Mouse (Mus musculus): Measurements from ENCODE around the gene Olfr1173. TPM values are rescaled to one million over a fixed set of nuclear protein-coding genes. Genes with fewer than 3 reads are reported as not detected.

Gene Olfr1173
- polyA plus RNA-seq (2015; fragmentation: Nextera tagmentation; extraction: Ambion mirVana) = not detected in 2 replicates

- Histone ChIP-seq H3K4me3 (no peak within 1 kb of the TSS), H3K27ac (no peak within 1 kb of the TSS), H3K4me1 (no peaks in the 10 kb centered on the region), H3K4me2 (replicated peaks) (no peak within 1 kb of the TSS), H3K9ac (no peak within 1 kb of the TSS), H3K9me3 (no peaks in the 10 kb centered on the region; the same call in 1 of the 2 replicates), H3K36me3 (no peaks in the 10 kb centered on the region), H3K27me3 (no peaks in the 10 kb centered on the region)
- ATAC-seq (ENCODE audit: low FRiP score, low read depth) = no peak
These were observed at the start of gene Olfr1173 for GRCm38 (mm10) chr2:88279775-88280174. TSS of gene Olfr1173 (minus strand) at chr2:88279875.

- WGBS = 86% methylated on average over 2 of the region's 2 CpGs
- ATAC-seq (ENCODE audit: low FRiP score, low read depth) = no peak
- H3K36me3 ChIP-seq = no peaks in the 10 kb centered on the region
- H3K4me3 ChIP-seq = no peak within 1 kb of the TSS
- no peak within 1 kb of the TSS for H3K4me2 ChIP-seq (replicated peaks)
- H3K4me1 ChIP-seq = no peaks in the 10 kb centered on the region
- H3K9ac ChIP-seq = no peak within 1 kb of the TSS
- H3K27me3 ChIP-seq = no peaks in the 10 kb centered on the region
- H3K9me3 ChIP-seq = no peaks in the 10 kb centered on the region
- no peak within 1 kb of the TSS for H3K27ac ChIP-seq
These were observed 47.4 kb upstream of the Olfr1173 start, which contains the start of gene Olfr1175-ps for GRCm38 (mm10) chr2:88327115-88327514. TSS of gene Olfr1175-ps (minus strand) at chr2:88327215.

GRCm38 (mm10) chr2:88315035-88315434 is 35.4 kb upstream of the Olfr1173 start, which contains the start of gene Olfr1174-ps:
TSS of gene Olfr1174-ps (minus strand) at chr2:88315135.
- no peaks in the 10 kb centered on the region for H3K36me3 ChIP-seq
- no peak for ATAC-seq (ENCODE audit: low FRiP score, low read depth)
- no peak within 1 kb of the TSS for H3K4me3 ChIP-seq
- no peaks in the 10 kb centered on the region for H3K9me3 ChIP-seq
- no peaks in the 10 kb centered on the region for H3K27me3 ChIP-seq
- H3K9ac ChIP-seq = no peak within 1 kb of the TSS
- 89% methylated on average over 4 of the region's 4 CpGs for WGBS
- H3K27ac ChIP-seq = no peak within 1 kb of the TSS
- no peak within 1 kb of the TSS for H3K4me2 ChIP-seq (replicated peaks)
- no peaks in the 10 kb centered on the region for H3K4me1 ChIP-seq

DNA sequence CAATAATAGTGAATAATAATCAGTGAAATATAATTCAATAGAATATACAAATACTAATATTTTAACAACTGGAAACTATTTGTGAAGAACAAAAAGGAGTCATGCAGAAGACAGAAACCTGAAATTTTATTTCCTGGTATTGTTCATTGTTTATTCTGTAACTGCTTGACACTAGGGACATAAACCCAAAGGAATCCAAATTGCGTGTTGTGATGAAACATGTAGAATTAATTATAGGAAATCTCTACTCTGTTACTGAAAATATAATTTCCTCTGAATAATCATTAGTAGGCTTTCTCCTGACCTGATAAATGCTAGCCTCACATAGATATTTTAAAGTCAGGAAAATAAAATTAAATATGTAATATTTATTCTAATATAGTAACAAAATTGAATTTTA is 51.4 kb downstream of the Olfr1173 start, which contains the start of gene Olfr1170:
Olfr1170 (minus strand) TSS at position 101 of the 400 bp plus-strand sequence.
- no peak within 1 kb of the TSS for H3K27ac ChIP-seq
- WGBS = 79% methylated on average over 1 of the region's 1 CpGs
- no peaks in the 10 kb centered on the region for H3K4me1 ChIP-seq
- no peak within 1 kb of the TSS for H3K9ac ChIP-seq
- no peaks in the 10 kb centered on the region for H3K27me3 ChIP-seq
- H3K36me3 ChIP-seq = no peaks in the 10 kb centered on the region
- H3K4me3 ChIP-seq = no peak within 1 kb of the TSS
- ATAC-seq (ENCODE audit: low FRiP score, low read depth) = no peak
- H3K9me3 ChIP-seq = no peaks in the 10 kb centered on the region
- H3K4me2 ChIP-seq (replicated peaks) = no peak within 1 kb of the TSS

Other genes with a start within 250 kb of the Olfr1173 start
- not detected in 2 replicates for gene Olfr73, start 242.2 kb downstream of the Olfr1173 start, polyA plus RNA-seq (2015; fragmentation: Nextera tagmentation; extraction: Ambion mirVana)
- gene Olfr1162, start 228.7 kb downstream of the Olfr1173 start, polyA plus RNA-seq (2015; fragmentation: Nextera tagmentation; extraction: Ambion mirVana) = not detected in 2 replicates
- not detected in 2 replicates for gene Olfr1163, start 208.0 kb downstream of the Olfr1173 start, polyA plus RNA-seq (2015; fragmentation: Nextera tagmentation; extraction: Ambion mirVana)
- gene Olfr1164, start 185.9 kb downstream of the Olfr1173 start, polyA plus RNA-seq (2015; fragmentation: Nextera tagmentation; extraction: Ambion mirVana) = not detected in 2 replicates
- not detected in 2 replicates for gene Olfr1166, start 151.6 kb downstream of the Olfr1173 start, polyA plus RNA-seq (2015; fragmentation: Nextera tagmentation; extraction: Ambion mirVana)
- gene Olfr1167, start 124.7 kb downstream of the Olfr1173 start, polyA plus RNA-seq (2015; fragmentation: Nextera tagmentation; extraction: Ambion mirVana) = not detected in 2 replicates
- gene Olfr1168, start 98.0 kb downstream of the Olfr1173 start, polyA plus RNA-seq (2015; fragmentation: Nextera tagmentation; extraction: Ambion mirVana) = not detected in 2 replicates
- gene Olfr1170, start 51.5 kb downstream of the Olfr1173 start, polyA plus RNA-seq (2015; fragmentation: Nextera tagmentation; extraction: Ambion mirVana) = not detected in 2 replicates
- gene Olfr1174-ps, start 35.3 kb upstream of the Olfr1173 start, polyA plus RNA-seq (2015; fragmentation: Nextera tagmentation; extraction: Ambion mirVana) = not detected in 2 replicates
- gene Olfr1175-ps, start 47.3 kb upstream of the Olfr1173 start, polyA plus RNA-seq (2015; fragmentation: Nextera tagmentation; extraction: Ambion mirVana) = not detected in 2 replicates
- gene Olfr1176, start 56.8 kb upstream of the Olfr1173 start, polyA plus RNA-seq (2015; fragmentation: Nextera tagmentation; extraction: Ambion mirVana) = not detected in 2 replicates
- gene Olfr1177-ps, start 66.6 kb upstream of the Olfr1173 start, polyA plus RNA-seq (2015; fragmentation: Nextera tagmentation; extraction: Ambion mirVana) = not detected in 2 replicates
- not detected in 2 replicates for gene Olfr1178, start 107.2 kb upstream of the Olfr1173 start, polyA plus RNA-seq (2015; fragmentation: Nextera tagmentation; extraction: Ambion mirVana)
- gene Olfr1179, start 126.6 kb upstream of the Olfr1173 start, polyA plus RNA-seq (2015; fragmentation: Nextera tagmentation; extraction: Ambion mirVana) = not detected in 2 replicates
- gene Olfr1180, start 139.3 kb upstream of the Olfr1173 start, polyA plus RNA-seq (2015; fragmentation: Nextera tagmentation; extraction: Ambion mirVana) = not detected in 2 replicates
- gene Olfr1181, start 146.3 kb upstream of the Olfr1173 start, polyA plus RNA-seq (2015; fragmentation: Nextera tagmentation; extraction: Ambion mirVana) = not detected in 2 replicates
- not detected in 2 replicates for gene Gm13757, start 169.3 kb upstream of the Olfr1173 start, polyA plus RNA-seq (2015; fragmentation: Nextera tagmentation; extraction: Ambion mirVana)
- gene Olfr1183, start 175.0 kb upstream of the Olfr1173 start, polyA plus RNA-seq (2015; fragmentation: Nextera tagmentation; extraction: Ambion mirVana) = not detected in 2 replicates
- not detected in 2 replicates for gene Olfr1184, start 203.7 kb upstream of the Olfr1173 start, polyA plus RNA-seq (2015; fragmentation: Nextera tagmentation; extraction: Ambion mirVana)
- not detected in 2 replicates for gene Olfr1185-ps1, start 213.4 kb upstream of the Olfr1173 start, polyA plus RNA-seq (2015; fragmentation: Nextera tagmentation; extraction: Ambion mirVana)
- not detected in 2 replicates for gene Olfr1186, start 238.7 kb upstream of the Olfr1173 start, polyA plus RNA-seq (2015; fragmentation: Nextera tagmentation; extraction: Ambion mirVana)

Data from limb, embryonic 13.5 days (tissue).